Mouse (Mus musculus): Measurements from ENCODE around the gene Gm49342. TPM values are rescaled to one million over a fixed set of nuclear protein-coding genes. Genes with fewer than 3 reads are reported as not detected.
"Not testable (repeated sequence)": the region's sequence is repeated elsewhere in the genome, so short reads cannot be mapped to it uniquely, and the experiment has no call there.

Gm49342 gene
- polyA plus RNA-seq, 1 experiment from 2014 or later = not detected

- WGBS = under 1% methylated on average over 15 of the region's 15 CpGs
- Histone ChIP-seq H3K9ac (peak overlapping the region; percentile 68), H3K4me3 (peak overlapping the region; percentile 49), H3K4me1 (peaks cover 11% of the 10 kb centered on the region), H3K27ac (peak overlapping the region; percentile 82), H3K4me2 (peak overlapping the region; percentile 67)
- H3K27me3 ChIP-seq; H3K9me3 ChIP-seq (replicated peaks); H3K36me3 ChIP-seq (ENCODE audit: poor library complexity, severe bottlenecking): not testable (repeated sequence)
- peak; percentile 98 for ATAC-seq
Observed at GRCm38 (mm10) chr14:50944668-50945033, 334 bp downstream of the Gm49342 start.

- H3K9ac ChIP-seq = peak overlapping the region; percentile 68
- not testable (repeated sequence) for H3K36me3 ChIP-seq (ENCODE audit: poor library complexity, severe bottlenecking); H3K27me3 ChIP-seq; ATAC-seq; H3K9me3 ChIP-seq (replicated peaks)
- WGBS = 8% methylated on average over 6 of the region's 6 CpGs
- peak overlapping the region; percentile 49 for H3K4me3 ChIP-seq
- peak overlapping the region; percentile 82 for H3K27ac ChIP-seq
- H3K4me2 ChIP-seq = peak overlapping the region; percentile 67
- peaks cover 11% of the 10 kb centered on the region for H3K4me1 ChIP-seq
Observed at GRCm38 (mm10) chr14:50945081-50945480, 764 bp downstream of the Gm49342 start.

- 24% methylated on average over 3 of the region's 3 CpGs for WGBS
- ATAC-seq = not testable (repeated sequence)
Observed at GRCm38 (mm10) chr14:50945526-50945925, 1.2 kb downstream of the Gm49342 start.

GRCm38 (mm10) chr14:50955487-50955886, 11.2 kb downstream of the Gm49342 start:
- no peak for ATAC-seq
- Histone ChIP-seq H3K4me3 (no peak overlapping the region), H3K27ac (no peak overlapping the region), H3K4me1 (0 out of 2 replicates have a peak, but pooled peaks cover 2% of the 10 kb centered on the region), H3K4me2 (no peak overlapping the region), H3K9me3 (replicated peaks) (no peaks in the 10 kb centered on the region), H3K27me3 (no peaks in the 10 kb centered on the region), H3K9ac (no peak overlapping the region), H3K36me3 (ENCODE audit: poor library complexity, severe bottlenecking) (peaks cover 14% of the 10 kb centered on the region)
- WGBS = 88% methylated on average over 10 of the region's 10 CpGs

More at GRCm38 (mm10) chr14:50945526-50945925, 1.2 kb downstream of the Gm49342 start:
- peak overlapping the region; percentile 67 for H3K4me2 ChIP-seq
- peak overlapping the region; percentile 49 for H3K4me3 ChIP-seq
- H3K27ac ChIP-seq; H3K27me3 ChIP-seq; H3K9me3 ChIP-seq (replicated peaks); H3K36me3 ChIP-seq (ENCODE audit: poor library complexity, severe bottlenecking): not testable (repeated sequence)
- peak overlapping the region; percentile 68 for H3K9ac ChIP-seq
- H3K4me1 ChIP-seq = peaks cover 11% of the 10 kb centered on the region

- not testable (repeated sequence) for H3K27ac ChIP-seq; H3K9me3 ChIP-seq (replicated peaks); H3K27me3 ChIP-seq; H3K4me1 ChIP-seq
- Histone ChIP-seq H3K9ac (peak within 1 kb of the TSS; percentile 37; the same call in 1 of the 2 replicates), H3K36me3 (ENCODE audit: poor library complexity, severe bottlenecking) (peaks cover 12% of the 10 kb centered on the region), H3K4me3 (peak within 1 kb of the TSS; percentile 12; the same call in 1 of the 2 replicates), H3K4me2 (peak within 1 kb of the TSS; percentile 51)
- 4% methylated on average over 19 of the region's 19 CpGs for WGBS
- peak; percentile 96 for ATAC-seq
Observed at GRCm38 (mm10) chr14:50955942-50956508, 11.7 kb downstream of the Gm49342 start, which contains the start of gene Pnp2. Gene Pnp2, plus strand, starts transcription at chr14:50955992.

GRCm38 (mm10) chr14:50956724-50957123, 12.4 kb downstream of the Gm49342 start:
- H3K9me3 ChIP-seq (replicated peaks); H3K27me3 ChIP-seq; H3K4me3 ChIP-seq; H3K9ac ChIP-seq; ATAC-seq; H3K36me3 ChIP-seq (ENCODE audit: poor library complexity, severe bottlenecking); H3K27ac ChIP-seq; H3K4me1 ChIP-seq: not testable (repeated sequence)
- WGBS = 69% methylated on average over 6 of the region's 6 CpGs
- H3K4me2 ChIP-seq = peak overlapping the region; percentile 51; the same call in 1 of the 2 replicates

GRCm38 (mm10) chr14:50957146-50957545, 12.8 kb downstream of the Gm49342 start:
- H3K27ac ChIP-seq; ATAC-seq; H3K4me2 ChIP-seq; H3K4me3 ChIP-seq; H3K36me3 ChIP-seq (ENCODE audit: poor library complexity, severe bottlenecking); H3K27me3 ChIP-seq; H3K4me1 ChIP-seq; H3K9ac ChIP-seq; H3K9me3 ChIP-seq (replicated peaks): not testable (repeated sequence)
- WGBS = 69% methylated on average over 3 of the region's 3 CpGs

GRCm38 (mm10) chr14:50958289-50958995, 14.1 kb downstream of the Gm49342 start:
- not testable (repeated sequence) for H3K27ac ChIP-seq; H3K27me3 ChIP-seq; ATAC-seq; H3K36me3 ChIP-seq (ENCODE audit: poor library complexity, severe bottlenecking); H3K4me3 ChIP-seq; H3K9me3 ChIP-seq (replicated peaks); H3K9ac ChIP-seq; H3K4me2 ChIP-seq; H3K4me1 ChIP-seq
- WGBS = 91% methylated on average over 5 of the region's 5 CpGs

GRCm38 (mm10) chr14:50968216-50968980, 24.1 kb downstream of the Gm49342 start:
- no peak overlapping the region for H3K4me2 ChIP-seq
- no peaks in the 10 kb centered on the region for H3K27me3 ChIP-seq
- no peaks in the 10 kb centered on the region for H3K36me3 ChIP-seq (ENCODE audit: poor library complexity, severe bottlenecking)
- H3K4me3 ChIP-seq = no peak overlapping the region
- no peaks in the 10 kb centered on the region; the same call in 1 of the 2 replicates for H3K9me3 ChIP-seq (replicated peaks)
- no peak overlapping the region for H3K27ac ChIP-seq
- no peak overlapping the region for H3K9ac ChIP-seq
- ATAC-seq = no peak
- WGBS = 75% methylated on average over 5 of the region's 5 CpGs
- H3K4me1 ChIP-seq = peaks cover 12% of the 10 kb centered on the region

- Histone ChIP-seq H3K4me1 (peaks cover 12% of the 10 kb centered on the region), H3K4me2 (no peak overlapping the region; the same call in 1 of the 2 replicates), H3K36me3 (ENCODE audit: poor library complexity, severe bottlenecking) (no peaks in the 10 kb centered on the region), H3K4me3 (no peak overlapping the region), H3K9me3 (replicated peaks) (no peaks in the 10 kb centered on the region; the same call in 1 of the 2 replicates), H3K9ac (no peak overlapping the region), H3K27me3 (no peaks in the 10 kb centered on the region), H3K27ac (no peak overlapping the region)
- ATAC-seq = 0 out of 2 replicates have a peak, but pooled peaks have one; percentile 43
- 5% methylated on average over 1 of the region's 1 CpGs for WGBS
Observed at GRCm38 (mm10) chr14:50969041-50969440, 24.7 kb downstream of the Gm49342 start.

- WGBS = 6% methylated on average over 12 of the region's 12 CpGs
- Histone ChIP-seq H3K27ac (peak overlapping the region; percentile 31; the same call in 1 of the 2 replicates), H3K36me3 (ENCODE audit: poor library complexity, severe bottlenecking) (no peaks in the 10 kb centered on the region), H3K9me3 (replicated peaks) (no peaks in the 10 kb centered on the region), H3K4me2 (peak overlapping the region; percentile 30; the same call in 1 of the 2 replicates), H3K27me3 (no peaks in the 10 kb centered on the region), H3K4me3 (no peak overlapping the region), H3K4me1 (peaks cover 12% of the 10 kb centered on the region), H3K9ac (0 out of 2 replicates have a peak overlapping the region, but pooled peaks have one; percentile 22)
- ATAC-seq = peak; percentile 50
Observed at GRCm38 (mm10) chr14:50969558-50970544, 25.5 kb downstream of the Gm49342 start.
